Mouse (Mus musculus): ENCODE data around the gene Dock10. TPM values are rescaled to one million over a fixed set of nuclear protein-coding genes. Genes with fewer than 3 reads are reported as not detected.
"Not testable (repeated sequence)": the region's sequence is repeated elsewhere in the genome, so short reads cannot be mapped to it uniquely, and the experiment has no call there.

Dock10 gene
- polyA plus RNA-seq, 1 experiment from 2014 or later = 1.9 TPM

DNA sequence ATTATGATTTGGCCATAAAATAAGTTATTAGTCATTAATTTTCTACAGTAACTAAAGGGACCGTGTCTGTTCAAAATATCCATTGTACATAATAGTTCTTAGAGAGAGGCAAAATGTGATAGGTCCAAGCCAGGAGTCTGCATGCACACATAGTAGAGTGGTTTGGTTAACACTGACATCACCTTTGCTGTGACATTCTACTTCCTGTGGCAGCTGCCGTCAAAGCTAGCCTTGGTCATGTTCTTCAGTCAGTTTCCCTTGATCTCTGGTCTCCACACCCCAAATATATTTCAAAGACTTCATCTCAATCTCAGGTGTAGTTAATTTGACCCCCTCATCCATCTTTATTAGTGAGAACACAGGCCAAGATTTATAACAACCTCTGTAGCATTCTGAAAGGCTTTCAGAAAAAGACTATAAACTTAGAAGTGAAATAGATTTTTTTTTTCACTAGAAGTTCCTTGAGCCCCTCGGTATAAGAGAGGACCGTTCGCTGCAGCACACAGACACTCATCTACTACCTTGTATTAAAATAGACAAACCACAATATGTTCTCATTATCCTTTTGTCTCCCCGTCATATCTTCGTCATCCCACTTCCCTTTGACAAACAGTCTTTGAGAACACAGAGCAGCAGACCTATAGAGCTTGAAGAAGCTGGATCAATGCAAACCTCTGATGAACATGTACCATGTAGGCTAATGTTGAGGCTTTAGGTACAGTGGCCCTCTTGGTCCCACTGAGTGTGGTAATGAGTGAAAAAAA lies 2.8 kb downstream of the Dock10 start:
- no peak for DNase-seq (ENCODE audit: low spot score)
- H3K9me3 ChIP-seq = no peaks in the 10 kb centered on the region
- 86% methylated on average over 7 of the region's 7 CpGs for WGBS
- H3K36me3 ChIP-seq = no peaks in the 10 kb centered on the region
- H3K27me3 ChIP-seq (ENCODE audit: insufficient read depth, poor library complexity, severe bottlenecking) = peaks cover 19% of the 10 kb centered on the region
- H3K4me3 ChIP-seq = no peak overlapping the region
- H3K27ac ChIP-seq = no peak overlapping the region
- H3K4me1 ChIP-seq = peaks cover 17% of the 10 kb centered on the region; the same call in 1 of the 2 replicates

DNA sequence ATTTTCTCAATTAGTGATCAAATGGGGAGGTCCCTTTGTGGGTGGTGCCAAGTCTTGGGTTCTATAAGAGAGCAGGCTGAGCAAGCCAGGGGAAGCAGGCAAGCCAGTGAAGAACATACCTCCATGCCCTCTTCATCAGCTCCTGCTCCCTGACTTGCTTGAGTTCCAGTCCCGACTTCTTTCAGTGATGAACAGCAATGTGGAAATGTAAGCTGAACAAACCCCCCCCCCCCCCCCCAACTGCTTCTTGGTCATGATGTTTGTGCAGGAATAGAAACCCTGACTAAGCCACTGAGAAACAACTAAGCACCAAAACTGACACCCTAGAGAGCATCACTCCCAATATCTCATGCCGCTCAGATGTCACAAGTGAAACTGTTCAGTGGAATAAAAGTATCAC lies 9.2 kb downstream of the Dock10 start:
- H3K4me1 ChIP-seq; H3K9me3 ChIP-seq; H3K4me3 ChIP-seq; H3K27ac ChIP-seq; H3K36me3 ChIP-seq; DNase-seq (ENCODE audit: low spot score); H3K27me3 ChIP-seq (ENCODE audit: insufficient read depth, poor library complexity, severe bottlenecking): not testable (repeated sequence)
- 82% methylated on average over 2 of the region's 2 CpGs for WGBS

DNA sequence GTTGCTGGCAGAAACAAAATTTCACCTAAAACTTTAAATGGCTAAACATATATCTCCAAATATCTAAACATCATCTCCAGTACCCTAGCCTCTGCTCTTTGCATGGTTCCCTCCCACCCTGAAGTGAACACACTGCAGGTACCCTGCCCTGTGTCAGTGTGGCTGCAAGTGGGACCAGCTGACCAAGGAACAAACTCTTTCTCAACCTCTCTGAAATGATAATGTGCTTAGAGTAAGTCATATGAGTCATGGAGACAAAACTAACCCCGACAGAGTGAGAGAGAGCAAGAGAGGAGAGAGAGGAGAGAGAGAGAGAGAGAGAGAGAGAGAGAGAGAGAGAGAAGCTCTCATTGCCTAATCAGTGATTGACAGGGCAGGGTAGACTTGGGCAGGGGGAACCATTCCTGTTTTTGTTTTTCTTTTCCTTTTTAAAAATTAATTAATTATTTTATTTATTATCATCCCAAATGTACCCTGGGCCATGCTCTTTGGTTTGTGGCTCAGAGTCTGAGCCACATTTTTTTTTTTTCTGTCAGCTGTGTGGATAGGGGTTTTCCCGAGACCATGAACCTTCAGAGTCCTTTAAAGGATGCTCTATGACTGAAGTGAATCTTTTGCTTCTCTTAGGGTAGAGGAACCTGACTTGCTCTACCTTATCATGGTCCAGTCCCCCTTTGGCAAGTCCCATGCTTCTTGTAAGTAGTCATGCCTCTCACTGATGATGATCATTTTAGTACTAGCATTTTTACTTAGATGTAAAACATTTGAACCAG lies 11.4 kb downstream of the Dock10 start:
- 53% methylated on average over 2 of the region's 2 CpGs for WGBS
- H3K36me3 ChIP-seq = no peaks in the 10 kb centered on the region

DNA sequence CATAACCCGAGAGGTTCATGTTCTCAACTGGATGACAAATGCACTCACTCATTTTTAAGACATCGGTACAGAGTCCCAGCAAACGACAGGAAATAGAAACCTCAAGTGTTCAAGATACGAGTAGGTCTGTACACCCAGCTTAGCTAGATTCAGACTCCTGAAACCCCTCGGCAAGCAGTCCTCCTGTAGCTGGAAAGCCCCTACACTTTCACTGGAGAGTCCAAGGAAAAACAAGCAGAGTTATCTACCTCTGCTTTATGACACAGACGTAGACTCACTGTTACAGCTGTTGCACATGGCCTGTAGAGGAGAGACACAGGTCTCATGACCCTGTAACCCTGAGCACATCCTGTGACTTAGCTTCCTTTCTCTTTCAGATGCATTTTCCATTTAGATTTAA lies 12.1 kb downstream of the Dock10 start:
- no peaks in the 10 kb centered on the region for H3K9me3 ChIP-seq
- WGBS = 81% methylated on average over 6 of the region's 6 CpGs
- H3K36me3 ChIP-seq = no peaks in the 10 kb centered on the region
- H3K4me3 ChIP-seq = no peak overlapping the region
- H3K4me1 ChIP-seq = no peaks in the 10 kb centered on the region
- H3K27ac ChIP-seq = no peak overlapping the region
- DNase-seq (ENCODE audit: low spot score) = no peak
- no peaks in the 10 kb centered on the region for H3K27me3 ChIP-seq (ENCODE audit: insufficient read depth, poor library complexity, severe bottlenecking)

More for the DNA sequence above, 11.4 kb downstream of the Dock10 start:
- H3K27me3 ChIP-seq (ENCODE audit: insufficient read depth, poor library complexity, severe bottlenecking) = no peaks in the 10 kb centered on the region
- H3K27ac ChIP-seq = no peak overlapping the region
- no peak overlapping the region for H3K4me3 ChIP-seq
- no peaks in the 10 kb centered on the region for H3K4me1 ChIP-seq
- no peaks in the 10 kb centered on the region for H3K9me3 ChIP-seq
- DNase-seq (ENCODE audit: low spot score) = no peak

DNA sequence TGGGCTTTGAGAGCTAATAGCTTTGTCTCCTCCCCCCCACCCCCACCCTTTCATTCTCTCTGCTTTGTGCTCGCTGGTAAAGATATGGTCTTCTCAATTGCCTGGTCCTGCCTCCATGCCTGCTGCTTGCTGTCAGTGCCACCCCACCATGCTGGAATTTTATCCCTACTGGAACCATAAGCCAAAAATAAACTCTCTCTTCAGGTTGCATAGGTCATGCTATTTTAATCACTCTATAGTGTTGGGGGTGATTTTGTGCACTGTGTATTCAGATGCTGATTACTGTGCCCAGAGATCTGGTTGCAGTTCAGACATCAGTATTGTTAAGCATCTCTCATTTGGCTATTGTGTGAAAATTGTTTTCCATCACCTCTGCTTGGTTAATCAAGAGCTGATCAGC lies 18.9 kb downstream of the Dock10 start:
- Histone ChIP-seq H3K27me3 (ENCODE audit: insufficient read depth, poor library complexity, severe bottlenecking) (no peaks in the 10 kb centered on the region), H3K9me3 (no peaks in the 10 kb centered on the region), H3K27ac (no peak overlapping the region), H3K36me3 (no peaks in the 10 kb centered on the region), H3K4me3 (no peak overlapping the region), H3K4me1 (peaks cover 9% of the 10 kb centered on the region)
- no peak for DNase-seq (ENCODE audit: low spot score)
- 14% methylated on average over 1 of the region's 1 CpGs for WGBS

DNA sequence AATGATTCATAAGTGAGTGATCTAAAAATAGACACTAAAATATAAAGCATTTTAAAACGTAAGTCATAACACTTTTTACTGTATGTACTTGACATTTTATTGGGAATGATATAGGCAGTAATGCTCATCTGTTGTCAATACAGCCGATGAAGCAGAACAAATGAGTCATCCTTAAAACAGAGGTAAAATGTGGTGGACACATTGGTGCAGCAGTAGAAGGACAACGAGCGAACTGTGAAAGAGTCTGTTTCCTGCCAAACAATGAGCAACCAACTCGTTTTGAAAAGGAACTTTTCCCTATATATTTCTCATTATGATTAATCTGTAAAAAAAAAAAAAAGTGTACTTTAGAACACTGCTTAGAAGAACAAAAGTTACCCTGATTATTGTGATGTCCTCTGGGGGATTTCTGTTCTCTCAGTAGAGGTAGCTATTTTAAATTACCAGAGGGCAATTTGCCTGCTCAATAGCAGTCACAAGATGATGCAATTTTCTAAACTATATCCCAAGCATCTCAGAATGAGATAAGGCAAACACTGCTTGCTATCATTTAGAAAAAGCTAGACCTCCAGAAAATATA lies 20.4 kb downstream of the Dock10 start:
- WGBS = 77% methylated on average over 5 of the region's 5 CpGs
- Histone ChIP-seq H3K27ac (no peak overlapping the region), H3K27me3 (ENCODE audit: insufficient read depth, poor library complexity, severe bottlenecking) (no peaks in the 10 kb centered on the region), H3K4me1 (peaks cover 9% of the 10 kb centered on the region), H3K4me3 (no peak overlapping the region), H3K9me3 (no peaks in the 10 kb centered on the region), H3K36me3 (no peaks in the 10 kb centered on the region)
- DNase-seq (ENCODE audit: low spot score) = no peak

DNA sequence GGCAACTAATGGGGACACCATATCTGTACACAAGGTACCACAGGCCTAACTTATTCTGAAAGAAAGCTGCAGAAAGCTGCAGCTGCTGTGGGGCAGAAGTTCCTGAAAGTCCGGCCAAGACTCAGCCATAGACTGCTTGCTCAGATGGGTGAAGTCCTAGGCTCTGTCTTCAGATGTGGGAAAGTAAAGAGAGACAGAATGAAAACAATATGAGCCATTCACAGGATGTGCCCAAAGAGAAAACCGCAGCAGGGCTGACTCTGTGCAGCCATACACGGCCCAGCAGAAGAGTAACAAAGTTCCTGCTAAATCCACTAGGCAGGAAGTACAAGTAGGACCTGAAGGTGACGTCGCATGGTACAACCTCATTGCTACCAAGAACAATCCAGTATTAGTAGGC lies 27.7 kb downstream of the Dock10 start:
- H3K9me3 ChIP-seq = no peaks in the 10 kb centered on the region
- no peak overlapping the region for H3K27ac ChIP-seq
- no peaks in the 10 kb centered on the region for H3K27me3 ChIP-seq (ENCODE audit: insufficient read depth, poor library complexity, severe bottlenecking)
- 80% methylated on average over 5 of the region's 5 CpGs for WGBS
- no peak for DNase-seq (ENCODE audit: low spot score)
- no peak overlapping the region for H3K4me3 ChIP-seq
- no peaks in the 10 kb centered on the region for H3K36me3 ChIP-seq
- no peaks in the 10 kb centered on the region for H3K4me1 ChIP-seq

DNA sequence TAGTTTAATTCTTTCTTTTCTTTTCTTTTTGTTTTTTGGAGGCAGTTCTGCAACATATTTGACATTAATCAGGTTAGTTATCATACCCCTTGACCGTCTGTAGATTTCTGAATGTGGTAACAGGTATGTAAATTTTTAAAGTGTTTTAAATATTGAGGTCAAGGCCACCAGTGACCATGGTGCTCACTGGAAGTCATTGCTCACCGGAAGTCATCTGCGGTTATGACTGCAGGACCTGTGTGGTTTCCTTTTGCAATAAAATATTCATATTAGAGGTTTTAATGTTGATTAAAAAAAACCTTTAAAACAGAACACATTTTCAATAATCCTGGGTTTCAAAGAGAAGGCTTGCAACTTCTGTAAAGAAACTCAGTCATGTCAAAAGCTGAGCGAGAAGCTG lies 28.2 kb downstream of the Dock10 start:
- 89% methylated on average over 4 of the region's 4 CpGs for WGBS
- no peaks in the 10 kb centered on the region for H3K9me3 ChIP-seq
- H3K27ac ChIP-seq = no peak overlapping the region
- no peak overlapping the region for H3K4me3 ChIP-seq
- H3K4me1 ChIP-seq = no peaks in the 10 kb centered on the region
- H3K36me3 ChIP-seq = no peaks in the 10 kb centered on the region
- no peak for DNase-seq (ENCODE audit: low spot score)
- no peaks in the 10 kb centered on the region for H3K27me3 ChIP-seq (ENCODE audit: insufficient read depth, poor library complexity, severe bottlenecking)

DNA sequence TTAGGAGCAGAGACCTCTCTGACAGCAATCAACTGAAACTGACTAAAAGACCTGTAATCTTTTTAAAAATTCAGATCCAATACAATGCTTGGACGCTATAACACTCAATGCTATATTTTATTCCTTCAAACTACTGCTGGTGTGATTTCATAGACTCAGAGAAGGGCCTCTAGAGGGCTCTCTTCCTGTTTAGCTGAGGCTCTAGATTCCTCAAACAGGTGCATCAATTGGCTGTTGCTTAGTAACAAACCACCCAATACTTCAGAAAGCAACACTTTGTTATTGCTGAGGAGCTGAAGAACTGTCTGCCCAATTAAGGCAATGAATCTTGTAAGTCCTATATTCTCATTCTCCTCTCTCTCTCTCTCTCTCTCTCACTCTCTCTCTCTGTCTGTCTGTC lies 30.1 kb downstream of the Dock10 start:
- H3K4me3 ChIP-seq = no peak overlapping the region
- 56% methylated on average over 1 of the region's 1 CpGs for WGBS
- no peaks in the 10 kb centered on the region for H3K27me3 ChIP-seq (ENCODE audit: insufficient read depth, poor library complexity, severe bottlenecking)
- H3K27ac ChIP-seq = no peak overlapping the region
- H3K4me1 ChIP-seq = no peaks in the 10 kb centered on the region
- no peaks in the 10 kb centered on the region for H3K36me3 ChIP-seq
- no peaks in the 10 kb centered on the region for H3K9me3 ChIP-seq
- no peak for DNase-seq (ENCODE audit: low spot score)

DNA sequence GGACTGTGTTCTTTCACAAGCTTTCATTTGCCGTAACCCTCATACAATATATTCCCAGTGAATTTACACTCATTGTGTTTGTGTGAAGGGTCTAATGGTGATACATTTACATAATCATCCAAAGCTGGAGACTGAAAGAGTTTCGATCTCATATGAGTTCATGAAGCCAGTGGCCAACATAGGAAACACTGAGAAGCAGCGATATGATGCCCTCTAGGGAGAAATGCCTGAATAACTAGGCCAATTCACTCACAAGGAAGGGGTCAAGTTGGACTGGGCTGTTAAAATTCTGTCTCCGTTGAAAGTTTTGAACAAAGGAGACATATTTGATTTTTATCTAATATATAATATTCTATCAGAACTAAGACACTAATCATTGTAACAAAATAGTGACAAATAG lies 30.9 kb downstream of the Dock10 start:
- no peaks in the 10 kb centered on the region for H3K36me3 ChIP-seq
- no peak overlapping the region for H3K27ac ChIP-seq
- 85% methylated on average over 4 of the region's 4 CpGs for WGBS
- H3K27me3 ChIP-seq (ENCODE audit: insufficient read depth, poor library complexity, severe bottlenecking) = no peaks in the 10 kb centered on the region
- H3K4me3 ChIP-seq = no peak overlapping the region
- H3K9me3 ChIP-seq = no peaks in the 10 kb centered on the region
- DNase-seq (ENCODE audit: low spot score) = no peak
- no peaks in the 10 kb centered on the region for H3K4me1 ChIP-seq

DNA sequence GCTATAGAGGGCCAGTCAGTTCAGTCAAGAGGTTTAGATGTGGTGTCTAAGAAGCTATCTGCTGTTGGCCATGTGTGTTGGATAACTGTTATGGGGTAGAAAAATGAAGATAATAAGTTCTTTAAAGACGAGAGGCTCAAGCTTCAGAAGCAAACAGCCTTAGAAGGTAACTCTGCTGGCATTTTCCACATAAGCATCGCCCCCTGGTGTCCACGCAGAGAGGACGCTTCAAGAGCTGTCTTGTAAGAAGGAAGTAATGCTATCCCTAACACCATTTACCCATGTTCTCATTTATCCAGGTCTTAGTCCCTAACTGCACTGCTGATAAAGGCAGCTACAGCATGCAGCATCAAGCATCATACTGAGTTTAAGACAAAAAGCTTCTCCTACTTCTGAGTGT lies 35.7 kb downstream of the Dock10 start:
- Histone ChIP-seq H3K36me3 (no peaks in the 10 kb centered on the region), H3K9me3 (no peaks in the 10 kb centered on the region), H3K4me3 (no peak overlapping the region), H3K4me1 (no peaks in the 10 kb centered on the region), H3K27me3 (ENCODE audit: insufficient read depth, poor library complexity, severe bottlenecking) (no peaks in the 10 kb centered on the region), H3K27ac (no peak overlapping the region)
- WGBS = 36% methylated on average over 4 of the region's 4 CpGs
- DNase-seq (ENCODE audit: low spot score) = no peak

DNA sequence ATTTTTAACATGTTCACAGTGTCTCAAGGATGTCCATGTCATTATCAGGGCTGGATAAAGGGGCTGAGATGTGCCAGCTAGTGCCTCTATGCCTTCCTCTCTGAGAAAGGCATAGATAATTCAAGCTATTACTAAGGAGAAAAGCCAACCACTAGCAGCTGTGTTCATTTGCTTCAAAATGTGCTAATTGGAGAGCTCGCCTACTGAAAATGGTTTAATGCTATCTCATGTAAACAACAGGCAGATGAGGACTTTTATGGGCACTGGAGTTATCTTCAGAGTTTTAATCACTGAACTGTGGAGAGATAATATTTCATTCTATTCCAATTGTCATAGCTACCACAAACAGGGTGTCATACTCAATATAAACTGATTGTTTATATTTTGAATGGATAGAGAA lies 36.3 kb downstream of the Dock10 start:
- no peaks in the 10 kb centered on the region for H3K36me3 ChIP-seq
- no peaks in the 10 kb centered on the region for H3K27me3 ChIP-seq (ENCODE audit: insufficient read depth, poor library complexity, severe bottlenecking)
- H3K9me3 ChIP-seq = no peaks in the 10 kb centered on the region
- H3K4me1 ChIP-seq = no peaks in the 10 kb centered on the region
- 64% methylated on average over 1 of the region's 1 CpGs for WGBS
- no peak overlapping the region for H3K27ac ChIP-seq
- DNase-seq (ENCODE audit: low spot score) = no peak
- no peak overlapping the region for H3K4me3 ChIP-seq

DNA sequence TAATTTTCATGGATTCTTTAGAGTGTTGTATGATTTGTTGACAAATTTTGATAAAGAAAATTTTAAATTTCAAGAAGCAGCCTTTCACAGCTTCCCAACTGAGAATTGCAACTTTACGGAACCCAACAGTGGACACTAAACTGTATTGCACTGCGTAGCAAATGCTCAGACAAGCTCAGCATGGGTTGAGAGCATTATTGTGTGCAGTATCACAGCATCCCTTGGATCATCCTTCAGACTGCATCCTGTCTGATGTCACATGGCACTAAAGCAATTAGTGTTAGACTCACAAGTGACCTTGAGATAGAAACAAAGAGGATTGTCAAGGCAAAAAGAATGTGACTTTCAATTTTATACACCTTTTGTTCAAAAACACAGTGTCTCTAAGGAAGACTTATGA lies 37.1 kb downstream of the Dock10 start:
- H3K27me3 ChIP-seq (ENCODE audit: insufficient read depth, poor library complexity, severe bottlenecking) = no peaks in the 10 kb centered on the region
- no peak overlapping the region for H3K27ac ChIP-seq
- no peak for DNase-seq (ENCODE audit: low spot score)
- H3K4me1 ChIP-seq = no peaks in the 10 kb centered on the region
- 90% methylated on average over 2 of the region's 2 CpGs for WGBS
- H3K9me3 ChIP-seq = no peaks in the 10 kb centered on the region
- no peaks in the 10 kb centered on the region for H3K36me3 ChIP-seq
- no peak overlapping the region for H3K4me3 ChIP-seq
